Mouse (Mus musculus) spleen, adult 2 months (tissue): Measurements from ENCODE around the gene Nfya. TPM values are rescaled to one million over a fixed set of nuclear protein-coding genes. Genes with fewer than 3 reads are reported as not detected.

ENCODE experiments used
- DNase-seq, 2 experiments: peaks; one replicate each; pipeline versions ENCODE4 v3.0.0 to v3.0.0-alpha.2; 2012 to 2021; ENCODE audit warnings: low spot score in 2 of 2, low read depth in 1 of 2
- H3K27ac ChIP-seq: fragments of 200-500 bp; 2 replicates; pipeline ENCODE4 v1.5.1; 2012; ENCODE audit warnings: low read length, inconsistent platforms; ENCODE audit not compliant: insufficient read depth
- H3K27me3 ChIP-seq: fragments of 200-500 bp; 2 replicates; pipeline ENCODE4 v1.6.1; 2012; ENCODE audit warnings: mild to moderate bottlenecking, moderate library complexity, low read length, inconsistent platforms; ENCODE audit not compliant: control insufficient read depth, insufficient read depth
- H3K36me3 ChIP-seq: fragments of 200-500 bp; 2 replicates; pipeline ENCODE4 v1.6.1; 2012; ENCODE audit warnings: mild to moderate bottlenecking, low read length, inconsistent platforms; ENCODE audit not compliant: control insufficient read depth, insufficient read depth
- H3K4me1 ChIP-seq: fragments of 200-500 bp; 2 replicates; pipeline ENCODE4 v1.6.1; 2011; ENCODE audit warnings: inconsistent platforms; ENCODE audit not compliant: control insufficient read depth, insufficient read depth, insufficient read length
- H3K4me3 ChIP-seq: fragments of 200-500 bp; 2 replicates; pipeline ENCODE4 v1.5.1; 2011; ENCODE audit warnings: mild to moderate bottlenecking, inconsistent platforms; ENCODE audit not compliant: insufficient read depth, insufficient read length; ENCODE audit errors: extremely low read depth
- CTCF ChIP-seq: fragments of 200-500 bp; IDR thresholded peaks from 2 replicates; pipeline ENCODE4 v1.5.1; 2011; ENCODE audit warnings: mild to moderate bottlenecking, inconsistent platforms; ENCODE audit not compliant: insufficient read depth, insufficient read length, insufficient replicate concordance; ENCODE audit errors: extremely low read depth
- POLR2A ChIP-seq: fragments of 200-500 bp; IDR thresholded peaks from 2 replicates; pipeline ENCODE4 v1.6.1; 2011; ENCODE audit warnings: low read depth, low read length, inconsistent platforms
- WGBS: fragments of 180-500 bp; shearing (Covaris S2); methylation state at CpG from one replicate; pipeline ENCODE4 v1.1.7; 2018; 5-methylcytosine and 5-hydroxymethylcytosine counted together
- polyA plus RNA-seq: library from polyadenylated mRNA; depleted of rRNA; stranded (reverse); fragments of >200 nt; gene quantifications from 2 replicates; pipeline ENCODE4 v1.2.3, GENCODE M21; 2012

Nfya gene
- polyA plus RNA-seq, 1 experiment = 80.3 TPM

- H3K36me3 ChIP-seq = no peaks in the 10 kb centered on the region
Observed at GRCm38 (mm10) chr17:48437421-48437911, 27.8 kb upstream of the Nfya start.

GRCm38 (mm10) chr17:48436487-48436886, 26.8 kb upstream of the Nfya start:
- TF ChIP-seq POLR2A (no peak), CTCF (no peak)

More at GRCm38 (mm10) chr17:48437421-48437911, 27.8 kb upstream of the Nfya start:
- Histone ChIP-seq H3K4me3 (no peak overlapping the region), H3K27me3 (no peaks in the 10 kb centered on the region), H3K4me1 (no peaks in the 10 kb centered on the region), H3K27ac (no peak overlapping the region)
- WGBS = 80% methylated on average over 7 of the region's 7 CpGs
- DNase-seq = no peak
- TF ChIP-seq CTCF (no peak), POLR2A (no peak)

GRCm38 (mm10) chr17:48434479-48434878, 24.8 kb upstream of the Nfya start:
- H3K4me3 ChIP-seq = no peak overlapping the region
- H3K36me3 ChIP-seq = no peaks in the 10 kb centered on the region
- 86% methylated on average over 5 of the region's 5 CpGs for WGBS
- no peak overlapping the region for H3K27ac ChIP-seq
- H3K4me1 ChIP-seq = peaks cover 5% of the 10 kb centered on the region; the same call in 1 of the 2 replicates
- DNase-seq = no peak
- H3K27me3 ChIP-seq = no peaks in the 10 kb centered on the region
- no peak for TF ChIP-seq CTCF
- TF ChIP-seq POLR2A = no peak

More at GRCm38 (mm10) chr17:48436487-48436886, 26.8 kb upstream of the Nfya start:
- Histone ChIP-seq H3K4me1 (no peaks in the 10 kb centered on the region), H3K27me3 (no peaks in the 10 kb centered on the region), H3K4me3 (no peak overlapping the region), H3K36me3 (no peaks in the 10 kb centered on the region), H3K27ac (no peak overlapping the region)
- WGBS = 91% methylated on average over 1 of the region's 1 CpGs
- DNase-seq = no peak

GRCm38 (mm10) chr17:48433689-48434330, 24.1 kb upstream of the Nfya start:
- Histone ChIP-seq H3K36me3 (no peaks in the 10 kb centered on the region), H3K4me1 (peaks cover 8% of the 10 kb centered on the region; the same call in 1 of the 2 replicates), H3K4me3 (no peak overlapping the region), H3K27me3 (no peaks in the 10 kb centered on the region), H3K27ac (no peak overlapping the region)
- WGBS = 81% methylated on average over 6 of the region's 6 CpGs
- TF ChIP-seq POLR2A (no peak), CTCF (no peak)
- no peak for DNase-seq

GRCm38 (mm10) chr17:48433006-48433655, 23.4 kb upstream of the Nfya start:
- H3K4me1 ChIP-seq = peaks cover 14% of the 10 kb centered on the region; the same call in 1 of the 2 replicates
- no peaks in the 10 kb centered on the region for H3K36me3 ChIP-seq
- DNase-seq = no peak
- no peaks in the 10 kb centered on the region for H3K27me3 ChIP-seq
- no peak overlapping the region for H3K27ac ChIP-seq
- TF ChIP-seq POLR2A (no peak), CTCF (no peak)
- 91% methylated on average over 20 of the region's 20 CpGs for WGBS
- H3K4me3 ChIP-seq = no peak overlapping the region

GRCm38 (mm10) chr17:48432158-48432980, 22.7 kb upstream of the Nfya start, which contains the start of gene Apobec2:
Apobec2 (minus strand) TSS chr17:48432930.
- Histone ChIP-seq H3K27me3 (no peaks in the 10 kb centered on the region), H3K4me1 (peaks cover 18% of the 10 kb centered on the region; the same call in 1 of the 2 replicates), H3K4me3 (no peak within 1 kb of the TSS), H3K27ac (no peak within 1 kb of the TSS), H3K36me3 (no peaks in the 10 kb centered on the region)
- 67% methylated on average over 16 of the region's 16 CpGs for WGBS
- TF ChIP-seq POLR2A (no peak), CTCF (no peak)
- DNase-seq = no peak
